Comparison of ENCODE assay signal across 1 mouse cellular context in the genomic region with DNA sequence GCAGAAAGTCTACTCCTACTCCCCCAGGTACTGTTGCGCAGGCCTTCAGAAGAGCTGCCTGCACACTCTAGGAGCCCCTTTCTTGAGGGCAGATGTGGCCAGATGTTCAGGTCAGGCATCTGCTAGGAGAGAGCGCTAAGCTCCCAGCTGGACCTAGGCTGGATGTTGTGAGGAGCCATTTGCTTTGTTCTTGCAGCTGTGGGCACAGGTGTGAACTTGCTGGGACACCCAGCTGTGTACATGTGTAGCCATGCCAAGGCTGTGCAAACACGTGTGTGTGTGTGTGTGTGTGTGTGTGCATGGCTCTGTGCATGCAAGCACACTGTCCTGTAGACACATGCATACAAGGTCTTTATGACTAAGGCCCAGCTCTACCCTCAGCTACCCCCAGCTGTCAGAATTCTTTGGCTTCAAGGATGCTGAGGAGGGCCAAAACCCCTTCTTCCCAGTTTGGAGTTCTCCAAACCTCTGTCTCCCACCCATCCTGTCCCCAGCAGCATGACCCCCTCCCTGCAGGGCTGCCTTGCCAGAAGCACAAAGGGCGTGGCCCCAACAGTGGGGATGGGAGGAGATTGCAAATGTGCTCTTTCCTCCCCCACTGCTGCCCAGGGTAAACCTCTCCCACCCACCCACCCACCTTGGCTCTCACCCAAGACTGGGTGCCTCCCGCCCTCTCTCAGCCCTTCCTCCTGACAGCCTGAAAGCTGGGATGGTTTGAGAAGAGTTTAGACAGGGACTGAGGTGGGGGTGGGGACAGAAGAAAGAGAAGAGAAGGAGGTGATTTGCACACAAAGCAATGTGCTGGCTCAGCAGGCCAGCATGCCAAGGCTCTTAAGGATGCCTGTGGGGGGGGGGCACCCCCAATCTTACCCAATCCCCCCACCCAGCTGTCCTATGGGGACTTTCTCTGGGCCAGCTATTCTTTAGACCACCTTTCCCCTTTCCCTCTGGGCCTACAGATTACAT.
TF ChIP-seq lines count a peak whose summit lies in the region.

No protein-coding gene starts in this region.

TF ChIP-seq in myocyte, 11 proteins besides CTCF, POLR2A, EP300 and RAD21 (continued from another document):
- TF ChIP-seq SRF (IDR thresholded peaks at IDR 0.05; ENCODE audit: control insufficient read depth, insufficient read length, low read depth), result no peak
- TF ChIP-seq E2F4 (IDR thresholded peaks at IDR 0.05; ENCODE audit: insufficient read depth), result no peak
